Mouse (Mus musculus): Measurements from ENCODE around the gene Gpr6. TPM values are rescaled to one million over a fixed set of nuclear protein-coding genes. Genes with fewer than 3 reads are reported as not detected.

Gpr6 gene
- not detected for total RNA-seq (2023)

DNA sequence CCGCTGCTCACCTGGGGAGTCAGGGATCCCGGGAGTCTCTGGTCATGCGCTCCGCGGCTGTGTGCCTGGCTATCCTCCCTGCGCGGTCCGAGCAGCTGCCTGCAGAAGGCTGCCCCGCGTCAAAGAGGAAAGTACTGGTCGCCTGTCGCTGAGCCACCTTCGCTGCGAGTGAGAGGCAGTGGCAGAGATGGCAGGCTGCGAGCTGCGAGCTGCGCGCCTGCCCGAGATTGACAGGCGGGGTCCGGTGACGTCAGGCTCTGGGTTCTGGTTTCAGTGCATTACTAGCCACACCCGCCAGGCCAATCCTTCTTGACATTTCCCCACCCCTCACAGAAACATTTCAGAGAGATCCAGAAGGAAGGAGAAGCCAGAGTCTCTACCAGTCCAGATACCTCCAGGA, at the start of gene Gpr6:
Gene Gpr6, minus strand, starts transcription at position 170 of the 400 bp plus-strand sequence.

Other genes starting within 250 kb of the Gpr6 start
- gene Cdc40, start 189.0 kb downstream of the Gpr6 start, total RNA-seq (2023): 52.4 TPM
- 0.21 TPM for gene Wasf1, start 188.8 kb downstream of the Gpr6 start, total RNA-seq (2023)
- 17.9 TPM for gene Fig4, start 231.0 kb upstream of the Gpr6 start, total RNA-seq (2023)
- 0.15 TPM for gene Ak9, start 231.7 kb upstream of the Gpr6 start, total RNA-seq (2023)

Data from CD4-positive naive resting alpha-beta T cell, adult 57 days (primary cell).